Mouse (Mus musculus): ENCODE measurements around the gene Carns1.

- TF ChIP-seq POLR2A (IDR thresholded peaks at IDR 0.05; ENCODE audit: insufficient read depth, low read depth, low read length) (no peak), CTCF (IDR thresholded peaks at IDR 0.05; ENCODE audit: insufficient read depth, low read depth, low read length) (no peak)
These were observed 35.1 kb downstream of the Carns1 start for GRCm38 (mm10) chr19:4140147-4140546.
